Mouse (Mus musculus) mesoderm, embryonic 11.5 days (tissue): ENCODE data around the gene Cnksr3.

Experiments used
- DNase-seq: peaks from one replicate; pipeline ENCODE4 v3.0.0-alpha.2; 2012; ENCODE audit warnings: low read depth, low spot score

Cnksr3 gene

GRCm38 (mm10) chr10:7077971-7078370 lies 134.1 kb downstream of the Cnksr3 start:
- no peak for DNase-seq

- DNase-seq, result no peak
Measured at GRCm38 (mm10) chr10:7077389-7077808, 134.6 kb downstream of the Cnksr3 start.

- DNase-seq, result no peak
Measured at GRCm38 (mm10) chr10:7076662-7077211, 135.3 kb downstream of the Cnksr3 start.

GRCm38 (mm10) chr10:7076201-7076600 lies 135.8 kb downstream of the Cnksr3 start:
- peak; percentile 73 for DNase-seq

- DNase-seq, result no peak
Measured at GRCm38 (mm10) chr10:7075661-7076060, 136.4 kb downstream of the Cnksr3 start.

- no peak for DNase-seq
Measured at GRCm38 (mm10) chr10:7074231-7074630, 137.8 kb downstream of the Cnksr3 start.

- no peak for DNase-seq
Measured at GRCm38 (mm10) chr10:7070924-7071323, 141.1 kb downstream of the Cnksr3 start.

- DNase-seq, result no peak
Measured at GRCm38 (mm10) chr10:7070100-7070835, 141.8 kb downstream of the Cnksr3 start.

- no peak for DNase-seq
Measured at GRCm38 (mm10) chr10:7069090-7069489, 142.9 kb downstream of the Cnksr3 start.
